Mouse (Mus musculus) stomach, embryonic 15.5 days (tissue): ENCODE measurements at regions not wholly inside any gene's neighbourhood (a gene's known extent, or its start where the extent isn't known, plus 50 kb on each side); places are given as distances from the start of the nearest gene placed in this dataset.

Source experiments
- ATAC-seq: fragments of 200-750 bp; cut with Nextera tagmentation; 2 replicates; pipeline ENCODE4 v1.8.0; 2017; ENCODE audit warnings: low read depth, moderate number of reproducible peaks, moderate TSS enrichment; ENCODE audit not compliant: insufficient read depth, low FRiP score
- H3K27ac ChIP-seq: fragments of 300-500 bp; sonication (generic); 2 replicates; pipeline ENCODE4 v1.5.1; 2015; ENCODE audit warnings: mild to moderate bottlenecking, inconsistent platforms
- H3K27me3 ChIP-seq: fragments of 300-500 bp; sonication (generic); replicated peaks from 2 replicates; pipeline ENCODE4 v1.6.1; 2015; ENCODE audit warnings: inconsistent platforms
- H3K36me3 ChIP-seq: fragments of 300-500 bp; sonication (generic); 2 replicates; pipeline ENCODE4 v1.6.1; 2015; ENCODE audit warnings: inconsistent platforms
- H3K4me1 ChIP-seq: fragments of 300-500 bp; sonication (generic); 2 replicates; pipeline ENCODE4 v1.6.1; 2015; ENCODE audit warnings: inconsistent platforms
- H3K4me2 ChIP-seq: fragments of 300-500 bp; sonication (generic); 2 replicates; pipeline ENCODE4 v1.6.1; 2015; ENCODE audit warnings: mild to moderate bottlenecking, inconsistent platforms
- H3K4me3 ChIP-seq: fragments of 300-500 bp; sonication (generic); replicated peaks from 2 replicates; pipeline ENCODE4 v1.5.1; 2015; ENCODE audit warnings: inconsistent platforms
- H3K9ac ChIP-seq: fragments of 300-500 bp; sonication (generic); 2 replicates; pipeline ENCODE4 v1.6.1; 2015; ENCODE audit warnings: inconsistent platforms
- H3K9me3 ChIP-seq: fragments of 300-500 bp; sonication (generic); 2 replicates; pipeline ENCODE4 v1.6.1; 2016; ENCODE audit warnings: inconsistent platforms
- WGBS: fragments of 180-500 bp; shearing (Covaris S2); methylation state at CpG from one replicate; pipeline ENCODE4 v1.1.7; 2015; 5-methylcytosine and 5-hydroxymethylcytosine counted together

DNA sequence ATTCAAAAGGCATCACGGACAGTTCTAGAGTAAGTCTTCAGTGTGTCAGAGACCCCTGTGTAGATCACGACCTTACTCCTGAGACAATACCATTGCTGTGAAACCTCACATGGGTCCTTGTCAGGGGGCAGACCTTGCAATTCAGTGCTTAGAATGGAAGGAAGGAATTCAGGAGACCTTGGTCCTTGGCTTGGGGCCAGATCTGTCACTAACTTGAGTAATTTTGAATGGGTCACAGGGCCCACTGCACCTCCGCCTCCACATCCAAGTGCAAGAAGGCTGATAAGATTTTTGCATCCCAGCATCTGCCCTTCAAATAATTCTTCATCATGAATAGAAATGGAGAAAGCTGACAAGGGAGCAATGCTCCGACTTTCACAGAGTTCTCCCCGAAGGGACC lies 202.6 kb downstream of the Wdr11 start:
- Histone ChIP-seq H3K4me2 (no peak overlapping the region), H3K9me3 (no peaks in the 10 kb centered on the region), H3K27ac (no peak overlapping the region), H3K27me3 (no peaks in the 10 kb centered on the region), H3K4me1 (peaks cover 19% of the 10 kb centered on the region; the same call in 1 of the 2 replicates), H3K9ac (no peak overlapping the region), H3K4me3 (no peak overlapping the region), H3K36me3 (no peaks in the 10 kb centered on the region)
- ATAC-seq = no peak
- 48% methylated on average over 5 of the region's 5 CpGs for WGBS

DNA sequence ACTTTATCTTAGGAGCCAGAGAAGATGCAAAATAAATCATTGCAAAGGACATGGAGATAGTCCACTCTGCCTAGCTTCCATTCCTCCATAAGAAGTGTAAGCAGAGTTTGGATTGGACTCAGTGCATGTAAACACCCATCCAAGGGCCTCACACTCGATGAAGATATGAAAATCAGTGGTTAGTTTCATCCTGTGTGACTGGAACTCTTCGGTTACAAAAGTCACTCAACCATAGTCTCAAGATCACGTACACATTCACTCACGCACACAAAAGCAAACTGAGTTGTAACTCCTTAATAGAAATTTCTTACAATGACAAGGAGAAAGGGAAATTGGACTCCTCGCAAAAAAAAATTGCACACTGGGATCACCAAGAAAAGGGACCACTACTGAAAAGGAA lies 206.9 kb downstream of the Wdr11 start:
- WGBS = 77% methylated on average over 5 of the region's 5 CpGs
- ATAC-seq = no peak
- H3K36me3 ChIP-seq = no peaks in the 10 kb centered on the region

DNA sequence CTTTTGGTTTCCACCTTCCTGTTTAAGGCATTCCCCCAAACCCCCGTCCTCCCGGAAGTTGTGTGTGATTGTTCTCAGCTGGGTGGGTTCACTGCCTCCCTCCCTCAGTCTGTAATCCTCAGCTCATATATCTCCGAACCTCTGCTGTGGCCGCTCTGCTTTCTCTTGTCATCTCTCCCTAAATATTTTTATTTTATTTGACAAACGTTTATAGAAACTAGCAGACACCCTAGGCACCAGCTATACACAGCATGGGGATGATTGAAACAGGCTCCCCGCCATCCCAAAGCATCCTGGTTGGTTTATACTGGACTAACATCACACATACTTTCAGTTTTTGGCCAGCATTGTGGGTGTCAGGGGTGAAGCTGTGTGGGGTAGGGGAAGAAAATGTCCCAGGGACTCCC lies 208.8 kb downstream of the Wdr11 start:
- H3K27ac ChIP-seq = peak overlapping the region; percentile 57
- no peak overlapping the region for H3K4me2 ChIP-seq
- peaks cover 15% of the 10 kb centered on the region; the same call in 1 of the 2 replicates for H3K4me1 ChIP-seq
- no peaks in the 10 kb centered on the region for H3K9me3 ChIP-seq
- no peaks in the 10 kb centered on the region for H3K27me3 ChIP-seq
- WGBS = 30% methylated on average over 6 of the region's 6 CpGs
- H3K4me3 ChIP-seq = no peak overlapping the region
- no peak overlapping the region for H3K9ac ChIP-seq
- no peaks in the 10 kb centered on the region for H3K36me3 ChIP-seq
- peak; percentile 77 for ATAC-seq

More for the DNA sequence above, 206.9 kb downstream of the Wdr11 start:
- H3K27ac ChIP-seq = no peak overlapping the region
- no peaks in the 10 kb centered on the region for H3K27me3 ChIP-seq
- H3K4me2 ChIP-seq = no peak overlapping the region
- no peaks in the 10 kb centered on the region for H3K9me3 ChIP-seq
- no peak overlapping the region for H3K4me3 ChIP-seq
- H3K9ac ChIP-seq = no peak overlapping the region
- peaks cover 19% of the 10 kb centered on the region; the same call in 1 of the 2 replicates for H3K4me1 ChIP-seq

DNA sequence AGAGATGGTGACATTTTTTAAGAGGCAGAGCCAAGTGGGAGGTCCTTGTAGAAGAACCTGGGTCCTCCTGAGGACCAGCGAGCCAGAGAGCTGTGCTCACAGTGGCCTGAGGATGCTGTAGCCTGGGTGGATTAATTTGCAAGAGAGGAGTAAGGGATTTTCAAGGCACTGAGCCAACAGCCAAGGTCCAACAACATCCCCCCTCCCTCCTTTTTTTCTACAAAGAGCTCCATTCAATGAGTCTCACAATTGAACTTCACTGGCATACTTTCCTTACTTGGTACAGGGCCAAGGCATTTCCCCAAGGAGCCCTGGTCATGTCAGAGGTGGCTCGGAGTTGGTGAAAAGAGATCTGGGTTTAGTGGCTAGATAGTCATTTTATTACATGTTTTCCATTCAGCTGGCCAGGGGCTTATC lies 209.8 kb downstream of the Wdr11 start:
- no peak overlapping the region for H3K4me3 ChIP-seq
- H3K27ac ChIP-seq = peak overlapping the region; percentile 57
- no peaks in the 10 kb centered on the region for H3K9me3 ChIP-seq
- no peak overlapping the region for H3K9ac ChIP-seq
- H3K4me1 ChIP-seq = peaks cover 15% of the 10 kb centered on the region; the same call in 1 of the 2 replicates
- no peak for ATAC-seq
- 35% methylated on average over 2 of the region's 2 CpGs for WGBS
- no peak overlapping the region for H3K4me2 ChIP-seq
- H3K36me3 ChIP-seq = no peaks in the 10 kb centered on the region
- no peaks in the 10 kb centered on the region for H3K27me3 ChIP-seq

DNA sequence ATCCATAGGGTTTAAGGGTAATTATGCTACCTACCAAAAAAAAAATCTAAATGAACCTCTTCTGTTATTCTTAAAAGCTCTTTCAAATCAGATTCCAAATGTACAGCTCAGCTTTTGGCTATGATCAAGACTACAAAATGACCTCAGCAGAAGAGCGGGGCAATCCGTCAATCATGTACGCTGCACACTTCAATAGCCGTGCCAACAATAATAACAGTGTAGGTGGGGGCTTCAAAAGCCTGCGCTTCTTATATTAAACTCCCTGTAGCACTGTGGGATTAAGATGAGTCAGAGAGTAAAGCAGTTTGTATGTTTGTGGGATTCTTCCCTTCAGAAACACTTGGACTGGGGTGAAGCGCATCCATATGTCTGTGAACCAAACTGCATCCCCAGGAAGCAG lies 210.5 kb downstream of the Wdr11 start:
- no peaks in the 10 kb centered on the region for H3K9me3 ChIP-seq
- H3K27me3 ChIP-seq = no peaks in the 10 kb centered on the region
- H3K4me1 ChIP-seq = peaks cover 15% of the 10 kb centered on the region; the same call in 1 of the 2 replicates
- 0 out of 2 replicates have a peak overlapping the region, but pooled peaks have one; percentile 17 for H3K27ac ChIP-seq
- H3K4me3 ChIP-seq = no peak overlapping the region
- H3K9ac ChIP-seq = no peak overlapping the region
- WGBS = 58% methylated on average over 6 of the region's 6 CpGs
- no peak overlapping the region for H3K4me2 ChIP-seq
- no peaks in the 10 kb centered on the region for H3K36me3 ChIP-seq
- no peak for ATAC-seq

DNA sequence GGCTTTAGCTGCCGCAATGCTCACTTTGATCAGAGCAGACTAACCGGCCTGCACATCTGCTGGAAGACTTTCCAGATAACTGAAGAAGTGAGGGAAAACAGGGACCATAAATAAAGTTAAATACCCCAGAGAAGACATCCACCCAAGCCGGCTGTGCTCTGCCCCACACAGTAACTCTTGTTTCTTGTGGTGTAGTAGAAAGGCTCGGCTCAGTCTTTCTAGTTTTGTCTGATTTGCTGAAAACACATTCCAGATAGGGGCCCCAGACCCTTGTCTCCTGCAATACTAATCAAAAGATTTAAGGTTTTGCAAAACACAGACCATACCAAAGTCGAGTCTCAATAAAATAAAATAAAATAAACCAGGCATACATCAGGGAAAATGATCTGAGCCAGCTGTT lies 213.7 kb downstream of the Wdr11 start:
- no peak for ATAC-seq
- no peaks in the 10 kb centered on the region for H3K27me3 ChIP-seq
- peaks cover 15% of the 10 kb centered on the region; the same call in 1 of the 2 replicates for H3K4me1 ChIP-seq
- H3K27ac ChIP-seq = peak overlapping the region; percentile 58
- H3K9me3 ChIP-seq = no peaks in the 10 kb centered on the region
- H3K36me3 ChIP-seq = no peaks in the 10 kb centered on the region
- H3K4me2 ChIP-seq = no peak overlapping the region
- H3K9ac ChIP-seq = no peak overlapping the region
- 36% methylated on average over 5 of the region's 5 CpGs for WGBS
- no peak overlapping the region for H3K4me3 ChIP-seq

DNA sequence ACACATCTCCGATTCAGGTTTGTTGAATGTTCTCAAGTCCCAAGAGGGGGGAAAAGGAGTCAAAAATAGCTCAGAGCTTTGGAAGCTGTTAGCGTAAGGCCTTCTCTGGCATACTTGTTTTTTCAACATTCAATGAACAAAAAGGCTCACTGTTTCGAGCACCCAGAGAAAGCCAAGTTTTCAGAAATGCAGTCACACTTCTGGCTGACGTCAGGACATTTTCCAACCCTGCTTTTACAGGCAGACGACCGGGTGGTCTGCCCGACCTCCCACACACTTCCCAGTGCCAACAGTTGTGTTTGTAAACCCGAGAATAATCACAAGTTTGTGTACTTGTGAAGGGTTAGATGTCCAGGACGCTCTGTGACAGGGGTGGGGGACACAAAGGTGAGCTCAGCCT lies 218.5 kb downstream of the Wdr11 start:
- H3K27ac ChIP-seq = peak overlapping the region; percentile 78
- ATAC-seq = no peak

DNA sequence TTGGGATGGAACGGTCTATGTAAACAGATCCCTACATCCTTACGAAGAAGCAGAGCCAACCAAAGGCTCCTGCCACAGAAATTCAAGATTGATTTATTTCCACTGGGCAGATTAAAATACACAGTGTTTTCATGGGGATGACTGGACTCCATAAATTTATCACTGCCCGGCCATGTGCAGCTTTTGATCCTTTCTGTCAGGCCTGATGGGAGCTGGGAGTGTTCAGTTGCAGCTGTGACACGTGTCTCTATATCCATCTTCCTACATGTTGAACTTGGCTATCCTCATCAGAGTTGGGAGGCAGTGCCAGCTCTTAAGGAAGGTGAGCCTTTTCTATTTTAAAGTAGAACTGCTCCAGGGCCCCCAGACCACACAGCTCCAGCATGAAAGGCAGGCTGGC lies 218.9 kb downstream of the Wdr11 start:
- 36% methylated on average over 4 of the region's 4 CpGs for WGBS
- Histone ChIP-seq H3K4me2 (no peak overlapping the region), H3K4me1 (no peaks in the 10 kb centered on the region), H3K9ac (no peak overlapping the region), H3K9me3 (no peaks in the 10 kb centered on the region), H3K27ac (peak overlapping the region; percentile 78), H3K4me3 (no peak overlapping the region), H3K36me3 (no peaks in the 10 kb centered on the region), H3K27me3 (no peaks in the 10 kb centered on the region)
- ATAC-seq = 0 out of 2 replicates have a peak, but pooled peaks have one; percentile 27

More for the DNA sequence above, 218.5 kb downstream of the Wdr11 start:
- 25% methylated on average over 9 of the region's 9 CpGs for WGBS
- Histone ChIP-seq H3K9ac (no peak overlapping the region), H3K4me1 (no peaks in the 10 kb centered on the region), H3K36me3 (no peaks in the 10 kb centered on the region), H3K4me2 (no peak overlapping the region), H3K4me3 (no peak overlapping the region), H3K27me3 (no peaks in the 10 kb centered on the region), H3K9me3 (no peaks in the 10 kb centered on the region)

DNA sequence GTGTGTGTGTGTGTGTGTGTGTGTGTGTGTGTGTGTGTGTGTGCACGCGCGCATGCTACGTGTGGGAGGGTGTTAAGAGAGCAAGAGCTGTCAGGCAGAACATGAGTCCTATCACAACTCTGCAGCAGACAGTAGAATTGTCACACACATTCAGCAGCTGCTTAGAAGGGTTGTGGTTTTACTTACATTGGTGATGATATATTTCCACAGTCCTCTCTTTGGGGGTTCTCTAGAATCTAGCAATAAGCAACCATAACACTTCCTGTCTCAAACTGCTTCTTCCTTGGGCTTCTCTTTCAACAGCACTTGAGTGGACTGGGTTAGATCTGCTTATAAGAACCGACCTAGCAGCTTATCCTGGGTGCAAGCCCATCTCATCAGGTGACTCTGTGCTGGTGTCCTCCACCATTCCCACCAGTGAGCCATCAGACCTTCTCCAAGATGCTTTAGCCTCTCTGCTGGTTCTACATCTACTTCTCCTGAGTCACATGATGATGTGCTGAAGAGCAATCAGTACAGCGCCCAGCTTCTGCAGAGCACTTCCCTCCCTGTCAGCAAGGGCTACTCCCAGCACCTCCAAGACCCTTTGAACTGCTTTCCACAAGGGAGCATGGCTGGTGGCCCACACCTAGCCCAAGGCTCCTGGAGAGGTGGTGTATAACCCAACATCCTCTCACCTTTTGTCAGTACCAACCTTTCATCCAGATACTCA lies 222.6 kb downstream of the Wdr11 start:
- H3K27ac ChIP-seq = no peak overlapping the region
- WGBS = 88% methylated on average over 6 of the region's 6 CpGs
- no peaks in the 10 kb centered on the region for H3K27me3 ChIP-seq
- ATAC-seq = no peak
- H3K9me3 ChIP-seq = no peaks in the 10 kb centered on the region
- no peaks in the 10 kb centered on the region for H3K36me3 ChIP-seq
- no peaks in the 10 kb centered on the region for H3K4me1 ChIP-seq
- H3K4me3 ChIP-seq = no peak overlapping the region
- H3K9ac ChIP-seq = no peak overlapping the region
- H3K4me2 ChIP-seq = no peak overlapping the region

DNA sequence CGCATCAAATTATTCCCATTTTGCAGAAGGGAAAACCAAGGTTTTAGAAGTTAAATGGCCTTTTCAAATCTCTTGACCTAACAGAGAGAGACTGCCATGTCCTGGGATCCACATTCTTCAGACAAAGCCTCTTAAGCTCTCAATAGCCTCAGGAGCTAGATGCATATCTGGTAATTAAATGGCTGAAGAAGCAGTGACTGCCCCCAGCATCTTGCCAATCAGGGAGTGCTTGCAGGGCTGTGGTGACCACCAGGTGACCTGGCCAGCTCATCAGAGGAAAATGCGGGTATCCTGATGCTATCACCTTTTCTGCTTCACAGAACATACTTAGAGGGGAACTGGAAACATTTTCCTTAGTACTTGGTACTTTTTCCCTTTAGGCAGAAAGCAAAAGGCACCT lies 227.2 kb downstream of the Wdr11 start:
- ATAC-seq = no peak
- H3K9me3 ChIP-seq = no peaks in the 10 kb centered on the region
- H3K36me3 ChIP-seq = no peaks in the 10 kb centered on the region
- no peaks in the 10 kb centered on the region for H3K27me3 ChIP-seq
- H3K27ac ChIP-seq = no peak overlapping the region
- no peak overlapping the region for H3K4me2 ChIP-seq
- H3K9ac ChIP-seq = no peak overlapping the region
- H3K4me1 ChIP-seq = no peaks in the 10 kb centered on the region
- no peak overlapping the region for H3K4me3 ChIP-seq
- WGBS = 85% methylated on average over 2 of the region's 2 CpGs

DNA sequence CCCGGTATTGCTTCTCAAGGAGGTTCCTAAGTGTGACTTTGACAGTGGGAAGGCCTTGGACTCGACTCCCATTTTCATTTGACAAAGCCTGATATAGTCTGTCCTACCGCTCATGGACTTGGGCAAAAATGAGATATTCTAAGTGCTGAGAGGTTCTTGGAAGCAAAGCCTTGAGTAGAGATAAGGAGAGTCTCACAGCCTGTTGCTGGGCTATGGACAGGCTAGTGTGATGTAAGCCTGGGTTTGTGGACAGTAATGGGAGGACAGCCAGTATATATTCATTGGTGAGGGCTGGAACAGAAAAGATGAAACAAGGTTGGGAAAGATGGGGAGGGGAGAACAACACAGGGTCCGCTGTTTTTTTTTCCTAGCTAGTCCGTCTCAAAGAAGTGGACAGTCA lies 228.0 kb downstream of the Wdr11 start:
- H3K4me1 ChIP-seq = no peaks in the 10 kb centered on the region
- H3K27ac ChIP-seq = no peak overlapping the region
- H3K36me3 ChIP-seq = no peaks in the 10 kb centered on the region
- H3K4me3 ChIP-seq = no peak overlapping the region
- ATAC-seq = no peak
- no peaks in the 10 kb centered on the region for H3K27me3 ChIP-seq
- H3K9me3 ChIP-seq = no peaks in the 10 kb centered on the region
- no peak overlapping the region for H3K4me2 ChIP-seq
- 82% methylated on average over 5 of the region's 5 CpGs for WGBS
- no peak overlapping the region for H3K9ac ChIP-seq

DNA sequence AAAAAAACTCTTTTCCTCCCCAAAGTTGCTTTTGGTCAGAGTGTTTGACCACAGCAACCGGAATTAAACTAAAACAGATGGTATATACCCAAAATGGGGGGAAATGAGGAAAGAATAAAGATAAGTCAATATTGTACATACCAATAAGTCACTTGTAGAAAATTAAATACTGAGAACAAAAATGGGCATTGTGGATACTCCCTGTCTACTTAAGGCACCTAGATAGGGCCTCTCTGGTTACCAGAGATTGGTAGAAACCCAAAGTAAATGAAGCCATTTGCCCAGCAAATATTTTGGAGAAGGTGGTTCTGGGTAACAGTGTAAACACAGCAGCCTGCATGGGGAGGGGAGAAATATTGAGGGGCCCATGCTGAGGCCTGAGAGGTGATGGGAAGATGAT lies 237.3 kb downstream of the Wdr11 start:
- Histone ChIP-seq H3K4me3 (no peak overlapping the region), H3K4me1 (no peaks in the 10 kb centered on the region), H3K9me3 (no peaks in the 10 kb centered on the region), H3K36me3 (no peaks in the 10 kb centered on the region), H3K27me3 (no peaks in the 10 kb centered on the region), H3K4me2 (no peak overlapping the region), H3K27ac (no peak overlapping the region), H3K9ac (no peak overlapping the region)
- ATAC-seq = no peak
- WGBS = 75% methylated on average over 1 of the region's 1 CpGs
